Mouse (Mus musculus) kidney, adult 2 months (tissue): ENCODE data around the gene Hsf4.

Experiments
- CTCF ChIP-seq: fragments of 200-500 bp; conservative IDR thresholded peaks from 2 replicates; pipeline ENCODE4 v1.5.1; 2011; ENCODE audit warnings: low read depth, mild to moderate bottlenecking, control low read depth, low read length, moderate library complexity, mixed read lengths; ENCODE audit not compliant: insufficient read depth, insufficient read length
- POLR2A ChIP-seq: fragments of 200-500 bp; IDR thresholded peaks from one replicate; pipeline ENCODE4 v1.6.1; 2011; ENCODE audit warnings: low read depth, low read length, control low read depth

GRCm38 (mm10) chr8:105288231-105288630 is 18.6 kb downstream of the Hsf4 start:
- TF ChIP-seq POLR2A (no peak), CTCF (no peak)
